Mouse (Mus musculus) heart, embryonic 13.5 days (tissue): ENCODE measurements around the gene Rgs8. TPM values are rescaled to one million over a fixed set of nuclear protein-coding genes. Genes with fewer than 3 reads are reported as not detected.

Source experiments
- ATAC-seq: fragments of 200-750 bp; cut with Nextera tagmentation; 2 replicates; pipeline ENCODE4 v1.8.0; 2017; ENCODE audit warnings: moderate TSS enrichment; ENCODE audit not compliant: insufficient number of reproducible peaks, low FRiP score, low TSS enrichment; ENCODE audit errors: extremely low read depth
- H3K27ac ChIP-seq: fragments of 300-500 bp; sonication (generic); replicated peaks from 2 replicates; pipeline ENCODE4 v1.5.1; 2015; ENCODE audit warnings: moderate library complexity, mild to moderate bottlenecking, inconsistent platforms
- H3K27me3 ChIP-seq: fragments of 300-500 bp; sonication (generic); replicated peaks from 2 replicates; pipeline ENCODE4 v1.6.1; 2015; ENCODE audit warnings: mild to moderate bottlenecking, inconsistent platforms
- H3K36me3 ChIP-seq: fragments of 300-500 bp; sonication (generic); 2 replicates; pipeline ENCODE4 v1.6.1; 2015; ENCODE audit warnings: mild to moderate bottlenecking, inconsistent platforms
- H3K4me1 ChIP-seq: fragments of 300-500 bp; sonication (generic); 2 replicates; pipeline ENCODE4 v1.6.1; 2015; ENCODE audit warnings: inconsistent platforms
- H3K4me2 ChIP-seq: fragments of 300-500 bp; sonication (generic); 2 replicates; pipeline ENCODE4 v1.6.1; 2015; ENCODE audit warnings: inconsistent platforms, mild to moderate bottlenecking, moderate library complexity
- H3K4me3 ChIP-seq: fragments of 300-500 bp; sonication (generic); 2 replicates; pipeline ENCODE4 v1.5.1; 2015; ENCODE audit warnings: moderate library complexity, mild to moderate bottlenecking, inconsistent platforms
- H3K9ac ChIP-seq: fragments of 300-500 bp; sonication (generic); 2 replicates; pipeline ENCODE4 v1.6.1; 2015; ENCODE audit warnings: inconsistent platforms, mild to moderate bottlenecking, moderate library complexity
- H3K9me3 ChIP-seq: fragments of 300-500 bp; sonication (generic); 2 replicates; pipeline ENCODE4 v1.6.1; 2016; ENCODE audit warnings: inconsistent platforms
- WGBS: fragments of 180-500 bp; shearing (Covaris S2); methylation state at CpG from one replicate; pipeline ENCODE4 v1.1.7; 2015; ENCODE audit warnings: mixed read lengths; 5-methylcytosine and 5-hydroxymethylcytosine counted together
- polyA plus RNA-seq: library from polyadenylated mRNA; unstranded; fragments of >200 nt; fragmentation: Nextera tagmentation; extraction: Ambion mirVana; gene quantifications from 2 replicates; pipeline ENCODE4 v1.2.1, GENCODE M21; 2015

The Rgs8 gene
- polyA plus RNA-seq, 1 experiment from 2014 or later, result 0.60 TPM

DNA sequence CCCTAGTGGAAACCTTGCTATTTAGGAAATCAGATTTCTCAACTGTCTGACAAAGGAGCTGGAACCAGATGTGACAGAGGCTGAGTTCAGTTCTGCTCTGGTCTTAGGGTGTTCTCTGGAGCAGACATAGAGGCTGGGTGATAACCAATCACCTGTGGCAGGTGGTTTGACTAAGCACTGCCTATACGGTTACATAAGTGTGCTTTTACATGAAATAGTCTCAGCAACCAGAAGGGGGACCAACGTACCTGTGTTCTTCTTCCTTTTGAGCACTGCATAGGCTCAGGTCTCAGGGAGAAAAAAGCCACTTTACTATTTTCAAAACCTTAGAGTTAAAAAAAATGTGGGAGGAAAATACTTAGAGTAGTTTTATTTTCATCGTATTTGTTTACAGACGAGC is 22.8 kb downstream of the Rgs8 start:
- WGBS, result 75% methylated on average over 4 of the region's 4 CpGs
- no peak for ATAC-seq
- H3K9me3 ChIP-seq, result no peaks in the 10 kb centered on the region

DNA sequence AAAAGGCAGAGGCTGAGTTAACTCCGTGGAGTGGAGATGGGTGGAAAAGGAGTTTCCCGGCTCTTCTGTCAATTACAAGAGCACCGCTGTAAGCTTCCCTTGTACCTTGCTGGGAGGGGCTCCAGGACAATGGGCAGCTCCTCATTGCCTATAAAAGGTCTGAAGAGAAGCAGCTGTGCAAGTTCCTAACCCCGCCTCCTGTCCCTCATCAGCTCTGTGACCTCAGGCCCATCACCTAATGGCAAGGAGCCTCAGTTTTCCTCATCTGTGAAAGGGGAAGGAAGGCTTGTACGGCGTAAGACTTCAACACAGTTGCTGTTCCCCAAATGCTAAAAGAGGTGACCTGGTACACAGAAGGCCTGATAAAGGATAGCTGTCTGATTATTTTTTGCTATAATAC is 24.8 kb downstream of the Rgs8 start:
- no peak for ATAC-seq
- no peak overlapping the region for H3K9ac ChIP-seq
- H3K36me3 ChIP-seq, result no peaks in the 10 kb centered on the region
- no peaks in the 10 kb centered on the region for H3K9me3 ChIP-seq
- no peak overlapping the region for H3K4me3 ChIP-seq
- H3K4me2 ChIP-seq, result no peak overlapping the region
- 65% methylated on average over 6 of the region's 6 CpGs for WGBS
- peaks cover 46% of the 10 kb centered on the region for H3K27me3 ChIP-seq
- H3K27ac ChIP-seq, result no peak overlapping the region
- H3K4me1 ChIP-seq, result peaks cover 7% of the 10 kb centered on the region; the same call in 1 of the 2 replicates

More for the DNA sequence above, 22.8 kb downstream of the Rgs8 start:
- Histone ChIP-seq H3K4me1 (peaks cover 9% of the 10 kb centered on the region), H3K36me3 (no peaks in the 10 kb centered on the region), H3K4me3 (no peak overlapping the region), H3K27ac (no peak overlapping the region), H3K9ac (no peak overlapping the region), H3K4me2 (no peak overlapping the region), H3K27me3 (peaks cover 43% of the 10 kb centered on the region)

DNA sequence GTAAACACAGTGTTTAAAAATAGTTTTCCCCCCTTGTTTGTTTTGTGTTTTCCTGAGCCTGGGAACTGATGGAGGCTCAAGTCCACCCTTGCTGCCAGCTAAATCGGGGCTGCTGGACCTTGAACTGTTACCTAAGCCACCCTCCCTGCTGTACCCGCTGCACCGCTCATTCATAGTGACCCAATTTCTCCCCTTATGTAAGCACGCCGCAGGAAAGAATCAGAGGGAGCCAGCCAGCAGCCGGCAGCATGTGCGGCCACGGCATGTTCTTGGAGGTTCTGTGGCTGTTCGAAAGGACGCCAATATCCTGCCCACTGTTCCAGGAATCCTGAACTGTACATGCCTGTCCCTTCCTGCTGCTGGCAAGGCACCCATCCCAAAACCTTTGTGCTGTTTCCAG is 26.3 kb downstream of the Rgs8 start:
- no peak overlapping the region for H3K9ac ChIP-seq
- no peak for ATAC-seq
- H3K27ac ChIP-seq, result no peak overlapping the region
- H3K4me2 ChIP-seq, result no peak overlapping the region
- H3K36me3 ChIP-seq, result no peaks in the 10 kb centered on the region
- peaks cover 10% of the 10 kb centered on the region; the same call in 1 of the 2 replicates for H3K4me1 ChIP-seq
- H3K4me3 ChIP-seq, result no peak overlapping the region
- H3K9me3 ChIP-seq, result no peaks in the 10 kb centered on the region
- WGBS, result 72% methylated on average over 10 of the region's 10 CpGs
- peaks cover 43% of the 10 kb centered on the region for H3K27me3 ChIP-seq

DNA sequence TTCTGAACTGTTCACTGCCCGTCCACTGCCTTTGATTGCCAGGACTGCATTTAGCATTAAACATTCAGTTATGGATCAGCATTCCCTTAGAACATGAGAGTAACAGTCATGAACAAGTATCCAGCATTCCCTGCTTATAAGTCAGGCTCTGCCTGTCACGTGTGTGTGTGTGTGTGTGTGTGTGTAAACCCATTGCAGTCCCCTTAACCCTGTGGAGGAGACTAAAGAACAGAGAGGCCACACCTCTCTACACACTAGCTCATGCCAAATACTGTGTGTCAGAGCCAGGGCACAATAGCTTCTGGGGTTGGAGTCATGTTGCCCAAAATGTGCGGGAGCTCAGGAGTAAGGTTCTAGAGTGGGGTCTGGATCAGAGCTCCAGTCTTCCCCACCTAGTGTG is 26.8 kb downstream of the Rgs8 start:
- no peaks in the 10 kb centered on the region for H3K36me3 ChIP-seq
- no peak overlapping the region for H3K27ac ChIP-seq
- no peaks in the 10 kb centered on the region for H3K9me3 ChIP-seq
- H3K4me2 ChIP-seq, result no peak overlapping the region
- no peak overlapping the region for H3K9ac ChIP-seq
- peaks cover 10% of the 10 kb centered on the region; the same call in 1 of the 2 replicates for H3K4me1 ChIP-seq
- H3K27me3 ChIP-seq, result peaks cover 44% of the 10 kb centered on the region
- H3K4me3 ChIP-seq, result no peak overlapping the region
- no peak for ATAC-seq
- WGBS, result 51% methylated on average over 3 of the region's 3 CpGs

DNA sequence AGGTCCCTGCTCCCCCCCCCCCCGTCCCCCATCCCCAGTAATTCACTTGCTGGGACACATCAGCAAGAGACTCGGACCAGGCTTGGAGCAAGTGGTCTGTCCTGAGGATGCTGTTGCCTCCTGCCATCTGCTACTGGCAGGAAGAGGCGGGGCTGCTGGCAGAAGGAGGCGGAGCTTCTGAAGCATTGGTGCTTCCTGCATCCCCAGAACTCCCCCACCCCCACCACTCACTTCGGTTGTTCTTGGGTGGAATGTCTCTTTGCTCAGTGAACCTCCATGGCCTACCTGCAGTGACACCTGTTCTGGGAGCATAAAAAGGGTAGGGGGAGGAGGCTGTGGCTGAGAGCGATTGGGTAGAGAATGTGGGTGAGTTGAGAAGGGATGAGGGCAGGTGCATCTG is 27.5 kb downstream of the Rgs8 start:
- H3K4me1 ChIP-seq, result peaks cover 10% of the 10 kb centered on the region; the same call in 1 of the 2 replicates
- WGBS, result 47% methylated on average over 6 of the region's 6 CpGs
- no peaks in the 10 kb centered on the region for H3K36me3 ChIP-seq
- no peak overlapping the region for H3K4me2 ChIP-seq
- H3K9ac ChIP-seq, result no peak overlapping the region
- no peak overlapping the region for H3K4me3 ChIP-seq
- no peak overlapping the region for H3K27ac ChIP-seq
- H3K9me3 ChIP-seq, result no peaks in the 10 kb centered on the region
- ATAC-seq, result no peak
- peaks cover 39% of the 10 kb centered on the region for H3K27me3 ChIP-seq

DNA sequence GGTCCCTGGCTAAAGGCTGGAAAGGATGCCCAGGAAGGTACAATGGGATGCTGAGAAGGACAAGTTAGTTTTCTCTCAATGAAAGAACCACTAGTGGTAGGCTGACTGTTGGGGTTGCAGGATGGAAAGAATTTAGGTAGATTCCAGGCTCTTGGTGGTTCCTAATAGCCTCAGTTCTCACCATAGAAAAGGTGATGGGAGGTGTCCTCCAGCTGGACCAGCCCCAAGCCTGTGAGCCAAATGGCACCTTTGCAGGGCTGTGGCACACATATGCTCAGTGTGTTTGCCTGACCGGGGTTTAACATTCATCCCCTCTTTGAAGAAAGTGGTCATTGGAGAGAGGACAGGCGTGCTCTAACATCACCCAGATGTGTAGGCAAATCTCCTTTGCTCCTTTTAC is 28.2 kb downstream of the Rgs8 start:
- Histone ChIP-seq H3K4me2 (no peak overlapping the region), H3K27ac (no peak overlapping the region), H3K4me1 (peaks cover 10% of the 10 kb centered on the region; the same call in 1 of the 2 replicates), H3K9ac (no peak overlapping the region), H3K9me3 (no peaks in the 10 kb centered on the region), H3K27me3 (peaks cover 37% of the 10 kb centered on the region), H3K4me3 (no peak overlapping the region), H3K36me3 (no peaks in the 10 kb centered on the region)
- 88% methylated on average over 2 of the region's 2 CpGs for WGBS
- ATAC-seq, result no peak

DNA sequence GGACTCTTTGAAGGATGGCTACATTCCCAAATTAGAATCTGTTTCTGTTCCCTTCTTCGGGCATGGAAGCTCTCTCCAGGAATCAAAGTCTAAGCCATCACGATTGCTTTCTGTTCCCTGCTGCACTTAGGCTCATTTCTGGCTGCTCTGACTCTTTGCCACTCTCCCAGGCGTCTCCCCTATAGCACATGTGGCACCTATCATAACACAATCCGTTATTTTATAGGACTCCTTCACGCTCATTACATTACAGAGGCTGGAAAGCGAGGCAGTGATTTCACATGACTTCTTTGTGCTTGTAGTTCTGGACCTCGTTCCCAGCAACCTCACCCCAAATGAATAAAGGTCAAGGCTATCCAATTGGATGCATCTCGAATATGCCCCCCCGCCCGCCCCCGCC is 30.4 kb downstream of the Rgs8 start:
- Histone ChIP-seq H3K9ac (no peak overlapping the region), H3K27me3 (peaks cover 21% of the 10 kb centered on the region; the same call in 1 of the 2 replicates), H3K4me1 (peaks cover 10% of the 10 kb centered on the region; the same call in 1 of the 2 replicates), H3K4me3 (no peak overlapping the region), H3K36me3 (no peaks in the 10 kb centered on the region), H3K4me2 (no peak overlapping the region), H3K27ac (no peak overlapping the region), H3K9me3 (no peaks in the 10 kb centered on the region)
- WGBS, result 63% methylated on average over 11 of the region's 11 CpGs
- no peak for ATAC-seq

DNA sequence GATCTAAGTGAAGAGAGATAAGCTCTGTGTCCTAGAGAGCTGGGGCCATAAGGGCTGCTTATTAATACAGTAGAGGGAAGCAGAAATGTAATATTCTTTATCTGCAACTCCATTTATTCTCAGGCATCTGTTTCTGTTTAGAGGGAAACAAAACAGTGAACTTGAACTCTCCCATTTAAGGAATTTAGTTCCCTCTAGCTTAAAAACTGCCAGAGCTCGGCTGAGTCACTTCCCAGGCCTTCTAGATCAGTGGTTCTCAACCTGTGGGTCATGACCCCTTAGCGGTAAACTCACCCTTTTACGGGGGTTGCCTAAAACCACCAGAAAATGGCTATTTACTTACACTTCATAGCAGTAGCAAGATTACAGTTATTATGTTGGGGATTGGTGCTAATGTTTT is 32.8 kb downstream of the Rgs8 start:
- H3K27ac ChIP-seq, result no peak overlapping the region
- 70% methylated on average over 3 of the region's 3 CpGs for WGBS
- H3K4me2 ChIP-seq, result no peak overlapping the region
- no peak overlapping the region for H3K4me3 ChIP-seq
- no peak overlapping the region for H3K9ac ChIP-seq
- H3K27me3 ChIP-seq, result peaks cover 9% of the 10 kb centered on the region; the same call in 1 of the 2 replicates
- H3K36me3 ChIP-seq, result no peaks in the 10 kb centered on the region
- H3K4me1 ChIP-seq, result peaks cover 6% of the 10 kb centered on the region; the same call in 1 of the 2 replicates
- ATAC-seq, result no peak
- no peaks in the 10 kb centered on the region for H3K9me3 ChIP-seq

DNA sequence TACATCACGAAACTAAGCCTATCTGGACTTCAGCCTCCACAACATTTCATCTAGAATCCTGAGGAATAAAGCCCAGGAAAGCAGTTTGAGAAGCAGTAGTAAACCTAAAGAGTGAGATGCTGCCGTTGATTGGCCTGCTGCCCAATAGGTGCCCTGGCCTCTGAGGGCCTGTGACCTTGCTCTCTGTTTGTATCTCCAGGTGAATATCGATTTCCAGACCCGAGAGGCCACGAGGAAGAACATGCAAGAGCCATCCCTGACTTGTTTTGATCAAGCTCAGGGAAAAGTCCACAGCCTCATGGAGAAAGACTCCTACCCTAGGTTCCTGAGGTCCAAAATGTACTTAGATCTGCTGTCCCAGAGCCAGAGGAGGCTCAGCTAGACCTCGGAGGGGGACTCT is 39.7 kb downstream of the Rgs8 start:
- Histone ChIP-seq H3K9me3 (no peaks in the 10 kb centered on the region), H3K27me3 (no peaks in the 10 kb centered on the region), H3K4me1 (no peaks in the 10 kb centered on the region), H3K9ac (no peak overlapping the region), H3K4me2 (no peak overlapping the region), H3K4me3 (no peak overlapping the region), H3K36me3 (no peaks in the 10 kb centered on the region), H3K27ac (no peak overlapping the region)
- WGBS, result 70% methylated on average over 6 of the region's 6 CpGs
- ATAC-seq, result no peak

DNA sequence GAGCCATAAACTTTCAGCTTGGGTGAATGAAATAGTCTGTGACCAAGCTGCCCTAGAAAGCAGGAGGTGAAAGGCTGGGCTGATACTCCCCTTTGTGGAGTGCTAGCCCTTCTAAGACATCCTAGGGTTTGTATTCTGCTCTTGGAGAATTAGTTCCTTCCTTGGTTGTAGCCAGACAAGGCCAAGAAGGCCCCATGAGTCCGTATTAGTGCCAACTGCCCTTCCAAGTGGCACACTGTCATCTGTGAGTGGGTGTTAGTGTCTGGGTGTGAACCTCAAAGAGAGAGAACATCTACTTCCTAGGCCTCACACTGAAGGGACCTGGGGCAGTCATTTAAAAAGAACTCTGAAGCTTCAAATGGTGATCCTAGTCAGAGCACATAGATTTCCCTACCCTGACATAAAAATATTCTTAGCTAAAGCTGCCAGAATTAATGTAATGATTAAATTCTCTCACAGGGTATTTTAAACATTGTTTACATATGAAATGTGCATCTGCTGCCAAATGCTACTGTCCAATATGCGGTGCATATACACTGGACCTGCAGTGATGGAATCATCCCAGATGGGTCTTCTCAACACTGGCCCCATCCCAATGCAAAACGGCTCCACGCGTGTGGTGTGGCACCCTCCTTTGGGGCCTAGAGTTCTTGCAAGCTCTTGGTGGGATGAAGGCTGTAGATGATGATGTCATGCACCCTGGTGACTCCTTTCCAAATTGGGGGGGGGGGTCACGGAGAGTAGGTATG is 41.7 kb downstream of the Rgs8 start:
- no peak for ATAC-seq
- H3K27ac ChIP-seq, result no peak overlapping the region
- no peaks in the 10 kb centered on the region for H3K4me1 ChIP-seq
- 83% methylated on average over 6 of the region's 6 CpGs for WGBS
- no peaks in the 10 kb centered on the region for H3K27me3 ChIP-seq
- no peak overlapping the region for H3K9ac ChIP-seq
- no peak overlapping the region for H3K4me3 ChIP-seq
- H3K9me3 ChIP-seq, result no peaks in the 10 kb centered on the region
- no peaks in the 10 kb centered on the region for H3K36me3 ChIP-seq
- no peak overlapping the region for H3K4me2 ChIP-seq

DNA sequence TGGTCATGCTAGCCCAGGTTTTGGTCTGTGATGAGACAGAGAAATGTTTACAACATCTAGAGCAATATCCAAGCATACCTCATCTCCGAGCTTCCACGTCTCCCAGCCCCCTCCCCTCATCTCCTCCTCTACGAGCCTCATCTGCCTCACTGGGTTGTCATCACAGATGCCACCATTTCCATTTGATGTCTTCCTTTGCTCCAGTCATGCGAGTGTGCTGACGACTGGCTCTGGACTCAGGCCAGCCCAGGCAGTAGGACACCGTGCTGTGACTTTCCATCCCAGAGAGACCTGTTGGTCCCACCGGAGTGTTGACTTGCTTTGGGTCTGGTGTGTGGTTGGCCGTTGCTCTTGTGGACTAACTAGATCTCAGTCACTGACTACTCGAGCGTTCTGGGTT is 42.6 kb downstream of the Rgs8 start:
- H3K4me3 ChIP-seq, result no peak overlapping the region
- H3K9ac ChIP-seq, result no peak overlapping the region
- H3K27me3 ChIP-seq, result 0 out of 2 replicates have a peak, but pooled peaks cover 2% of the 10 kb centered on the region
- no peak for ATAC-seq
- no peaks in the 10 kb centered on the region for H3K9me3 ChIP-seq
- no peak overlapping the region for H3K27ac ChIP-seq
- WGBS, result 78% methylated on average over 10 of the region's 10 CpGs
- H3K4me1 ChIP-seq, result no peaks in the 10 kb centered on the region
- no peak overlapping the region for H3K4me2 ChIP-seq
- no peaks in the 10 kb centered on the region for H3K36me3 ChIP-seq

DNA sequence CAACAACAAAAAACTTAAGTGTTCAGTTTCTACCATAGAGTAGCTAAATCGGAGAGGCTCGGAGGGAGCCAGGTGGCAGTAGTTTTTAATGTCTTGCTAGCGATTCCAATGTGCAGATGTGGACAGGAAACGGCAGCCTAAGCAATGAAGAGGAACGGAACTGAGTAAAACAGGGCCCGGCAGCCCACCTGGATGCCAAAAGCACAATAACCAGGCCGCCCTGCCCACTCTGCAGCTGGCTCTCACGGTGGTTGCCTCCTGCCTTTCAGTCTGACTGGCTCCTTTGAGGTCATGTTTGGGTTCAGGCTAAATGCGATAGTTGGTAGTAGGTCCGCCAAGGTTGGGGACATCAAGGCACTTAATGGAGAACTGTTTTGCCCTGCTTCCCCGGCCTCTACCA is 43.3 kb downstream of the Rgs8 start:
- Histone ChIP-seq H3K4me2 (no peak overlapping the region), H3K4me3 (no peak overlapping the region), H3K27ac (no peak overlapping the region), H3K9ac (no peak overlapping the region), H3K27me3 (0 out of 2 replicates have a peak, but pooled peaks cover 5% of the 10 kb centered on the region), H3K9me3 (no peaks in the 10 kb centered on the region), H3K36me3 (no peaks in the 10 kb centered on the region), H3K4me1 (no peaks in the 10 kb centered on the region)
- no peak for ATAC-seq
- 88% methylated on average over 11 of the region's 11 CpGs for WGBS
